Mouse (Mus musculus): ENCODE measurements around the gene Nup98. TPM values are rescaled to one million over a fixed set of nuclear protein-coding genes. Genes with fewer than 3 reads are reported as not detected.

The Nup98 gene
- polyA plus RNA-seq, 1 experiment from 2014 or later, result 35.3 TPM

DNA sequence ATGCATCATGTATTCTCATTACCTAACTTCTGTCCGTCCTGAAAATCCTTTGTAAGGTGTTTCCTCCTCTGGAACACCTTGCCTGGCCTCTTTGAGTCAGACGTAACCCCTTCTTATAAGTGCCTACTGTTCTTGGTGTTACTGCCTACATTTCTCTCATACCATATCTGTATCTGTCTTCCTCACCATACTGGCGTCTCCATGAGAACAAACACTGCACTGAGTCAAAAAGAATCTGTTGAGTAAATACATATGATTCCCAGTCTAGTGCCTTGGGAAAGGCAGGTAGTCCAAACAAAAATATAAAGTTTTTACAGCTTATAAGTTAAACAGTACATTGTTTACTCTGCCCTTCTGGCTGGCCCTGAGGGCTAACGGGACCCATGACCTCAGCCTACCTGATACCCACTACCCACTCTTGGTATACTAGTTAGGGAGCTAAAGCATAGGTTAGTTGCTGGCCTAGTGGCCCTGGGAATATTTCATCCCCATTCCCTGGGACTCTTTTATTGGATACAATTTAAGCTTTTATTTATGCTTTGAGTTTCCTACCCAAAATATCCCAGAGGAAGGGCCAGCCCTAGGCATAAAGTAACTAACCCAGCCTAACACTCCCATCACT lies 18.2 kb upstream of the Nup98 start:
- ATAC-seq (ENCODE audit: borderline replicate concordance, extremely low read depth, low FRiP score, low TSS enrichment), result no peak
- 64% methylated on average over 4 of the region's 4 CpGs for WGBS
- Histone ChIP-seq H3K4me2 (no peak overlapping the region), H3K4me1 (peaks cover 15% of the 10 kb centered on the region), H3K4me3 (no peak overlapping the region), H3K36me3 (peaks cover 24% of the 10 kb centered on the region), H3K27me3 (no peaks in the 10 kb centered on the region), H3K27ac (no peak overlapping the region), H3K9ac (no peak overlapping the region), H3K9me3 (no peaks in the 10 kb centered on the region)

DNA sequence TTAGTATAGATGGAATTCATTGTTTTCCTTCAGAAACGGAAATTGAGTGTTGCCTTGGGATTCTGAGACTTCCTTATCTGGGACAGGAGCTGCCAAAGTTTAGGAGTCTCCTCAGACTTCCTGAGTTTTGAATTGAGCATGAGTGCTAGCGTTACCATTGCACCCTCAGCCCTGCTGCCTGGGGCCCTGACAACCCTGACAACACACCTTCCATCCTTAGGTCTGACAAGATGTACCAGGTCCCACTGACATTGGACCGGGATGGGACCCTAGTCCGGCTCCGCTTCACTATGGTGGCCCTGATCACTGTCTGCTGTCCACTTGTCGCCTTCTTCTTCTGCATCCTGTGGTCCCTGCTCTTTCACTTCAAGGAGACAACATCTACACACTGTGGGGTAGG lies 16.1 kb upstream of the Nup98 start:
- no peak for ATAC-seq (ENCODE audit: borderline replicate concordance, extremely low read depth, low FRiP score, low TSS enrichment)
- H3K27ac ChIP-seq, result no peak overlapping the region
- no peaks in the 10 kb centered on the region for H3K9me3 ChIP-seq
- no peaks in the 10 kb centered on the region for H3K27me3 ChIP-seq
- H3K4me3 ChIP-seq, result no peak overlapping the region
- H3K36me3 ChIP-seq, result peaks cover 17% of the 10 kb centered on the region
- 85% methylated on average over 6 of the region's 6 CpGs for WGBS
- no peak overlapping the region for H3K4me2 ChIP-seq
- peaks cover 15% of the 10 kb centered on the region for H3K4me1 ChIP-seq
- no peak overlapping the region for H3K9ac ChIP-seq

DNA sequence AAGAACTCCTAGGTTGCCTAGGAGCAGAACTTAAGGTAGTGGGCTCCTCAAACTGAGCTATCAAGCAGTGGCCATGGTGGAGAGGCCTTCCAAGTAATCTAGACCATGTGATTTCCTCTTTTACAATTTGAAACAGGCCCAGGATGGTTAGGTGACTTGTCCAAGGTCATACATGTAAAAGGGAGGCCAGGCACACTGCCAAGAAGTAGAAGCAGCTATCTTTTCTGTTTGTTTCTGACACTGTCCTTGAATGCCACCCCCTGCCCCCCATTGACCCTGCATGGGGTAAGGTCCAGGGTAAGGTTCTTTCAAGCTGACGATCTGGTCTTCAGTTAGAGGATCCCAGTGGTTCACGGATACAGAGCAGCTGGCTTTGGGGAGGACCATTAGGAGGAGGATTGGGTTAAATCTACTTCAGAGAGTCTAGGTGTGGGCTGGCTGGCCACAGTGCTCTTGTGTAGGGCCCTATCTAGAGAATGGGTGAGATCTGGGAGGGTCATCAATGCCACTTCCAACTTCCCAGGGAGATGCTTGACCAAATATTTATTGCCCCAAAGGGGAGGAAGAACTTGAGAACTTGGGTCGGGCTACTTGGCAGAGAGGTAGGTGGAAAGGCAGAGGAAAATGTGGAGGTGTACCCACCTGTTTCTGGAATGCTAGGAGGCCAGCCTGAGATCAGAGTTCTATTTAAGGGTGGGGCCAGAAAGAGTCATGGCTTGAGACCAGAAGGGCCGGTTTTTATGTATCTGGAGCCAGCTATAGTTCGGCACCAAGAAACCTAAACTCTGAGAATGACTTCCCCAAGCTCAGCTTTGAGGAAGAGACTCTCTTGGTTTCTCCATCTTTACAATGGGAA lies 14.1 kb upstream of the Nup98 start:
- no peaks in the 10 kb centered on the region for H3K9me3 ChIP-seq
- no peak for ATAC-seq (ENCODE audit: borderline replicate concordance, extremely low read depth, low FRiP score, low TSS enrichment)
- 0 out of 2 replicates have a peak overlapping the region, but pooled peaks have one; percentile 9 for H3K9ac ChIP-seq
- H3K27ac ChIP-seq, result peak overlapping the region; percentile 76
- no peaks in the 10 kb centered on the region for H3K27me3 ChIP-seq
- 65% methylated on average over 5 of the region's 5 CpGs for WGBS
- H3K4me1 ChIP-seq, result peaks cover 15% of the 10 kb centered on the region
- peaks cover 13% of the 10 kb centered on the region for H3K36me3 ChIP-seq
- no peak overlapping the region for H3K4me3 ChIP-seq
- H3K4me2 ChIP-seq, result peak overlapping the region; percentile 69

DNA sequence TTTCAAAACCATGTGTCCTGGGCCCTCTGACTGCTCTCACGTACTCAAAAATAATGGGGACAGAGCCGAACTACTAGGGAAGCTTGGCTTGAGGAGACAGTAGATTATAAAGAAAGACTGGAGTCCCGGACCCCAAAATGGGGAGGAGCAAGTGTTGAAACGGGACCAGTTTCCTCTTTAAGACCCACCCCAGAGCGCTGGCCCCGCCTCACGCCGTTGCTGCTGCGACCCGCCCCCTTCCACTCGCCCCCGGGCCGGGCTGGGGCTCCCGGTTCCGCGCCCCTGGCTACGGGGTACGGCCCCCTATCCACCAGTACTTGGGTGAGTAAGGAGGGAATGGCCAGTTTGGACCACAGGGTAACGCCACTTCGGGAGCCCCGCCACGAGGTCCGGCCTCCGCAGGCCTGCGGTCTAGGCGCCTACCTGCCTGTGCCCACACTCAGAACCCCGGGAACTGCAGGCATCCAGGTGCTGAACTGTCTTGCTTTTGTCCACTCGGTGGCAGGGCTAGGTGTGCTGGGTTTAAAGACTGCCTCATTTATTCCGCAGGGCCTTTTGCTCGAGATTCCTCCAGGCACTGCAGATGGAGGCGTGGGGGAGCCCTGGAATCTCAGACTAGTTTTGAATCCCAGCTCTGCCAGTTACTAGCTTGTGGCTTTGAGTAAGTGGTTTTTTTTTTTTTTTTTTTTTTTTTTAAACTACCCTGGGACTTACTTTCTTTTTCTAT lies 13.0 kb upstream of the Nup98 start:
- Histone ChIP-seq H3K27ac (peak overlapping the region; percentile 90), H3K4me2 (peak overlapping the region; percentile 69), H3K4me3 (peak overlapping the region; percentile 77), H3K27me3 (no peaks in the 10 kb centered on the region), H3K9ac (peak overlapping the region; percentile 82), H3K4me1 (peaks cover 15% of the 10 kb centered on the region), H3K36me3 (peaks cover 8% of the 10 kb centered on the region; the same call in 1 of the 2 replicates), H3K9me3 (no peaks in the 10 kb centered on the region)
- ATAC-seq (ENCODE audit: borderline replicate concordance, extremely low read depth, low FRiP score, low TSS enrichment), result peak; percentile 91
- 1% methylated on average over 31 of the region's 31 CpGs for WGBS

DNA sequence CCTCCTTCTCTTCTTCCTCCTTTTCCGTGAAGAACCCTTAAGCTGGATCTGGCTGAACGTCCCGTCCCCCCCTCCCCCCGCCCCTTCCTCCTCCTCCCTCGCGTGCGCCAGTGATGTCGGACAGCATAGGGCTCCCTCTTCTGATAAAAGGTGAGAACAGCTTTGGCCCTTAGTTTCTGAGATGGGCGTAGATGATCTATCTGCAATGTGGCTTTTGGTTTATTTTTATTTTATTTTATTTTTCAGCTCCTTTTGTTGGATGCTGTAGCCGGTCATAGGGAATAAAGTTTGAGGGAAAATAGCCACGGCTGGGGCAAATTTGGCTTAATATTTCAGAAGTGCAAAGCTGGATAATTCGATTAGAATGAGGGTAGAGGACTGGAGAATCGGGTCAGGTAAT lies 12.4 kb upstream of the Nup98 start:
- Histone ChIP-seq H3K4me3 (peak overlapping the region; percentile 77), H3K36me3 (peaks cover 1% of the 10 kb centered on the region; the same call in 1 of the 2 replicates), H3K27ac (peak overlapping the region; percentile 90), H3K9me3 (no peaks in the 10 kb centered on the region), H3K9ac (peak overlapping the region; percentile 82; the same call in 1 of the 2 replicates), H3K27me3 (no peaks in the 10 kb centered on the region), H3K4me1 (peaks cover 15% of the 10 kb centered on the region), H3K4me2 (peak overlapping the region; percentile 69)
- WGBS, result under 1% methylated on average over 7 of the region's 13 CpGs
- peak; percentile 77; the same call in 1 of the 2 replicates for ATAC-seq (ENCODE audit: borderline replicate concordance, extremely low read depth, low FRiP score, low TSS enrichment)

DNA sequence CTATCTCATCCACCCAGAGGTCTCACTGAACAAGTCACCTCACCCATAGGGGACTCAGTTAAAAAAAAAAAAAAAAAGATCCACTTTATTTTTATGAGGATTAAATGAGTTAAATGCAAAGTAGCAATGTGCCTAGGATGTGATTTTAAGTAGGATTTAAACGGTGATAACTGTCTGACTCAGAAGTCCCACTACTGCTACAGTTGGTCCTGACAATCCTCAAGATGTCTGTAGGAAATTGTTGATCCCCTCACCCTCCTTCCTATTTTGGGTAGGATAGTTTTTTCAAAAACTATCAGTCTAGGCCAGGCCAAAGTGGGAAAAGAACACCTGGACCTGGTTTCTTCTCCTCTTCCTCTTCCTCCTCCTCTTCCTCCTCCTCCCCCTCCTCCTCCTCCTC lies 11.9 kb upstream of the Nup98 start:
- Histone ChIP-seq H3K27me3 (no peaks in the 10 kb centered on the region), H3K9ac (no peak overlapping the region), H3K4me2 (peak overlapping the region; percentile 69; the same call in 1 of the 2 replicates), H3K4me1 (peaks cover 15% of the 10 kb centered on the region), H3K9me3 (no peaks in the 10 kb centered on the region), H3K4me3 (no peak overlapping the region), H3K27ac (no peak overlapping the region), H3K36me3 (no peaks in the 10 kb centered on the region)
- 0 out of 2 replicates have a peak, but pooled peaks have one; percentile 4 for ATAC-seq (ENCODE audit: borderline replicate concordance, extremely low read depth, low FRiP score, low TSS enrichment)
- WGBS, result 29% methylated on average over 1 of the region's 1 CpGs

DNA sequence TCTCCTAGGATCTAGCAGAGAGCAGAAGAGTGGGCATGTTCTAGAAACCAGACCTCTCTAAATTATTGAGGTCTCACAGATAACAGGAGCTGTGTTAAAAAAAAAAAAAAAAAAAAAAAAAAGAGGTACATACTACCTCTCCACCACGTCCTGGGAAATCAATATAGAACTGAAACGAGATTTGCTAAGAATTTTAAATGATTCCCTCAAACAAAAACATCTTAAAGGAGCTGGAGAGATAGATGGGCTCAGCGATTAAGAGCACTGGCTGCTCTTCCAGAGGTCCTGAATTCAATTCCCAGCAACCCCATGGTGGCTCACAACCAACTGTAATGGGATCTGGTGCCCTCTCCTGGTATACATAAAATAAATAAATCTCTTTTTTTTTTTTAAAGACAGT lies 1.1 kb upstream of the Nup98 start:
- Histone ChIP-seq H3K4me2 (peak overlapping the region; percentile 57), H3K27ac (peak overlapping the region; percentile 77), H3K36me3 (no peaks in the 10 kb centered on the region), H3K4me1 (peaks cover 14% of the 10 kb centered on the region), H3K4me3 (peak overlapping the region; percentile 96), H3K27me3 (no peaks in the 10 kb centered on the region), H3K9me3 (no peaks in the 10 kb centered on the region), H3K9ac (peak overlapping the region; percentile 46)
- ATAC-seq (ENCODE audit: borderline replicate concordance, extremely low read depth, low FRiP score, low TSS enrichment), result no peak
- WGBS, result 59% methylated on average over 3 of the region's 3 CpGs

DNA sequence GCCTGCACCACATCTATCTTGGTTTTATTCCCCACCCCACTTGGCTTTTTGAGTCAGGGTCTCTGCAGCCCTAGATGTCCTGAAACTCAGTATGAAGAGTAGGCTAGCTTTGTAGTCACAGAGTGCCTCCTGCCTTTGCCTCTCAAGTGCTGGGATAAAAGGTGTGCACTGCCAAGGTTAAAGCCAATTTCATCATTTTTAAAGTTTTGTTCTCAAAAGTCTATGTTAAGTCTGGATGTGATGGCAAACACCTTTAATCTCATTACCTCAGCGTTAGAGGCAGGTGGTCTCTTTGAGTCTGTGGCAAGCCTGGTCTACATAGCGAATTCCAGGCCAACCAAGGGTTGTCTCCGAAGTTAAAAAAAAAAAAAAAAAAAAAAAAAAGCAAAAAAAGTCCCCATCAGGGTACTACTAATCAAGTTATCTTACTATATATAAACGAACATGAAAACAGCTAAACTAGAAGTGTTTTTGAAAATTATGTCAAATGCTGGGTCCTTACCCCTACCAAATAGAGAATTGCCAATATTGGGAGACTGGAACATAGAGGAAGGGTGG lies 1.1 kb downstream of the Nup98 start:
- Histone ChIP-seq H3K4me2 (peak overlapping the region; percentile 64), H3K36me3 (no peaks in the 10 kb centered on the region), H3K9ac (peak overlapping the region; percentile 89), H3K4me3 (peak overlapping the region; percentile 96), H3K9me3 (no peaks in the 10 kb centered on the region), H3K4me1 (peaks cover 16% of the 10 kb centered on the region), H3K27ac (no peak overlapping the region), H3K27me3 (no peaks in the 10 kb centered on the region)
- ATAC-seq (ENCODE audit: borderline replicate concordance, extremely low read depth, low FRiP score, low TSS enrichment), result no peak
- WGBS, result 33% methylated on average over 4 of the region's 4 CpGs

DNA sequence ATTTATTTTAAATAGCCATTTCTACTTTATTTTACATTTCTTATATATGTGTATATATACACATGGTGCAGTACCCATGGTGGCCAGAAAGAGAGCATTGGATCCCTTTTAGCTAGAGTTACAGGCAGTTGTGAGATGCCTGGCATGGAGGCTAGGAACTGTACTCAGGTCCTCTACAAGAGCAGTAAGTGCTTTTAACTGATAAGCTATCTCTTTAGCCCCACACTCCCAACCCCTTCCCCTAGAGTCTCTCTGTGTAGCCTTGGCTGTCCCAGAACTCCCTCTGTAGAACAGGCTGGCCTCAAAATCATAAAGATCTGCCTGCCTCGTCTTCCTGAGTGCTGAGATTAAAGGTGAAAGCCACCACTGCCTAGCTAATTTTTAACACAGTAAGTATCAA lies 4.3 kb downstream of the Nup98 start:
- Histone ChIP-seq H3K4me3 (no peak overlapping the region), H3K9me3 (no peaks in the 10 kb centered on the region), H3K9ac (no peak overlapping the region), H3K27ac (no peak overlapping the region), H3K4me1 (peaks cover 16% of the 10 kb centered on the region), H3K36me3 (no peaks in the 10 kb centered on the region), H3K4me2 (no peak overlapping the region), H3K27me3 (no peaks in the 10 kb centered on the region)
- 55% methylated on average over 1 of the region's 1 CpGs for WGBS
- no peak for ATAC-seq (ENCODE audit: borderline replicate concordance, extremely low read depth, low FRiP score, low TSS enrichment)

DNA sequence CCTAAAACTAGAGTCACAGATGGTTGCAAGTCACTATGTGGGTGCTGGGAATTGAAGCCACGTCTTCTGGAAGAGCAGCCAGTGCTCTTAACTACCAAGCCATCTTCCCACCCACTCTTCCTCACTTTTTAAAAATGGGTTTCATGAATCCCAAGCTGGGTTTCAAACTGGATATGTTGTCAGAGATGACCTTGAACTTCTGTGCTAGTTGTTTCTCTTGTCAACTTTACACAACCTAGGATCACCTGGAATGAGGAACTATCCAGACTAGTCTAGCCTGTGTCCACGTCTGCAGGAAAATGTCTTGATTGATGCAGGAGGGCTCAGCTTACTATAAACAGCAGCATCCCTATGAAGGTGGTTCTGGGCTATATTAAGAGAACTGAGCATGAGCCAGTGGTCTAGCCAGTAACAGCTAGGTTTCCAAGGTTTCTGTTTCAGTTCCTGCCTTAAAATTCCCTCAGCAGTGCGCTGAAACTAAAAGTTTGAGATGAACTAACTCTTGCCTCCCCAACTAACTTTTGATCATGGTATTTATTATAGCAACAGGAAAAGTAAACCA lies 5.6 kb downstream of the Nup98 start:
- Histone ChIP-seq H3K9ac (no peak overlapping the region), H3K4me2 (no peak overlapping the region), H3K36me3 (no peaks in the 10 kb centered on the region), H3K27ac (no peak overlapping the region), H3K27me3 (no peaks in the 10 kb centered on the region), H3K4me3 (no peak overlapping the region), H3K4me1 (peaks cover 16% of the 10 kb centered on the region), H3K9me3 (no peaks in the 10 kb centered on the region)
- WGBS, result 78% methylated on average over 3 of the region's 3 CpGs
- no peak for ATAC-seq (ENCODE audit: borderline replicate concordance, extremely low read depth, low FRiP score, low TSS enrichment)

DNA sequence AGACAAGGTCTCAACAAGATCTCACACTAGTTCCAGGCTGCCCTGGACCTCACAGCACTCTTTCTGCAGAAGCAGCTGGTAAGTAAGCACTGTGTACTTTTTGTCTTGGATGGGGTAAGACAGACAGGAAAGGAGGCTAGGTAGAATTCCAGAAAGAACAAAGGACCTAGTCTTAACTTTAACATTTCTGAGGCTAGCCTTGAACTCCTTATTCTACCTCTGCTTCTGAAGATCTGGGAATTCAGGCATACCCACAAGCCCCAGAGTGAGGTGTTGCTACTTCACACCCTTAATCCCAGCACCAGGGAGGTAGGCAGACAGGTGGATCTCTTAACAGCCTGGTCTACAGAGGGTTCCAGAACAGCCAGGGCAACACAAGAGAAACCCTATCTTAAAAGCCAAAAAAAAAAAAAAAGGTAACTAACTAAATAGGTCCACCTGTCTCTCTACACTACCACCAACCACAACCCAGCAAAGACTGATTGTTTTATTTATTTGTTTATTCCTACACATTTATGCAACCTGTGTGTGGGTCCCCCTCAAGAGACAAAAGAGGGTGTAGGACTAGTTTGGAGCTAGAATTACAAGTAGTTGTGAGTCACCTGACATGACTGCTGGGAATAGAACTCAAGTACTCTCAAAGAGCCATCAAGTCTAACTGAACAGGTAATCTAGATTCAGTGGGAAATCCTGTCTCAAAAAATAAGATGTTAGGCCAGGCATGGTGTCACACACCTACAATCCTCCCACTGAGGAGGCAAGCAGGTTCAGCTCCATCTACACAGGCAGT lies 8.8 kb downstream of the Nup98 start:
- no peaks in the 10 kb centered on the region for H3K27me3 ChIP-seq
- no peak overlapping the region for H3K4me3 ChIP-seq
- ATAC-seq (ENCODE audit: borderline replicate concordance, extremely low read depth, low FRiP score, low TSS enrichment), result no peak
- no peak overlapping the region for H3K9ac ChIP-seq
- no peaks in the 10 kb centered on the region for H3K9me3 ChIP-seq
- H3K4me1 ChIP-seq, result 0 out of 2 replicates have a peak, but pooled peaks cover 3% of the 10 kb centered on the region
- H3K4me2 ChIP-seq, result no peak overlapping the region
- no peak overlapping the region for H3K27ac ChIP-seq
- H3K36me3 ChIP-seq, result no peaks in the 10 kb centered on the region
